Mouse (Mus musculus): ENCODE results near the gene Prkcq. TPM values are rescaled to one million over a fixed set of nuclear protein-coding genes. Genes with fewer than 3 reads are reported as not detected.

Gene Prkcq
- polyA plus RNA-seq, 1 experiment from 2014 or later = 2.9 TPM

DNA sequence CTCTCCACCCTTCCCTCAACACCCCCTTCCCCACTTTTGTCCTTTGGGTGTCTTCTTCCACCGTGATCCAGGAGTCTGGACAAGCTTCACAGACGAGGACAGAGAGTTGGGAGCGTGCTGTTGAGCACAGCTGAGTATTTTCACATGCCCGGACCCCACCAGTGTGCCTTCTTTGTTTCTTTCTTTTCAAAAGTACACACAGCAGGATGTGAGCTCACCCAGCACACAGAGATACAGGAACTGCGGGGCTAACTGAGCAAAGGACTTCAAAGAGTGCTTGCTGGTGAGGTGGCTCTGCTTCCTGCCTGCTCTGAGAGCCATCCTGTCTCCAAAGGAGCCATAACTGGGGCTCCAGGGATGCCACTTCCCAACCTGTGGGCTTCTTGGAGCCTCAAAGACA, 32.3 kb downstream of the Prkcq start:
- Histone ChIP-seq H3K4me1 (replicated peaks) (no peaks in the 10 kb centered on the region), H3K4me2 (no peak overlapping the region), H3K27me3 (no peaks in the 10 kb centered on the region), H3K27ac (replicated peaks) (no peak overlapping the region), H3K36me3 (replicated peaks) (no peaks in the 10 kb centered on the region), H3K9ac (no peak overlapping the region), H3K9me3 (replicated peaks) (no peaks in the 10 kb centered on the region), H3K4me3 (replicated peaks) (no peak overlapping the region)
- 52% methylated on average over 5 of the region's 5 CpGs for WGBS (ENCODE audit: insufficient replicate concordance)
- ATAC-seq (ENCODE audit: insufficient read depth) = no peak

GRCm38 (mm10) chr2:11204961-11205360, 33.1 kb downstream of the Prkcq start:
- Histone ChIP-seq H3K4me1 (replicated peaks) (no peaks in the 10 kb centered on the region; the same call in 1 of the 2 replicates), H3K9me3 (replicated peaks) (no peaks in the 10 kb centered on the region), H3K9ac (no peak overlapping the region), H3K4me3 (replicated peaks) (no peak overlapping the region), H3K4me2 (no peak overlapping the region), H3K27ac (replicated peaks) (no peak overlapping the region), H3K27me3 (no peaks in the 10 kb centered on the region), H3K36me3 (replicated peaks) (no peaks in the 10 kb centered on the region)
- no peak for ATAC-seq (ENCODE audit: insufficient read depth)
- WGBS (ENCODE audit: insufficient replicate concordance) = 46% methylated on average over 9 of the region's 9 CpGs

DNA sequence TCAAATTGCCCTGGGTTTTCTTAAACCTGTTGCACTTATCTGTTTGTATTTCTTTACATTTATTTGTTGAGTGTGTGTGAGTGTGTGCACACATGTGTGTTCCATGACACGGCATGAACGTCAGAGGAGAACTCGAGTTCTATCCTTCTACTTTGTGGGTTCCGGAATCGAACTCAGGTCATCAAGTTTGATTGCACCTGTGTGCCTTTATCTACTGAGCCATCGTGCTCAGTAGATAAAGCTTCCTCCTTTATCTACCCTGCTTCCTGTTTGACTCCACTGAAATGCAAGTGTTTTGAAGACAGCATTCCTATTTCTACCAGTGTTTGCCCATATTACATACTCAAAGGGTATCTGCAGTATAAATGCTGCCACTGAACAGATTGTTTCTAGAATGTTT, 33.8 kb downstream of the Prkcq start:
- Histone ChIP-seq H3K27ac (replicated peaks) (no peak overlapping the region), H3K9ac (no peak overlapping the region), H3K27me3 (no peaks in the 10 kb centered on the region), H3K9me3 (replicated peaks) (no peaks in the 10 kb centered on the region), H3K36me3 (replicated peaks) (no peaks in the 10 kb centered on the region), H3K4me3 (replicated peaks) (no peak overlapping the region), H3K4me1 (replicated peaks) (no peaks in the 10 kb centered on the region; the same call in 1 of the 2 replicates), H3K4me2 (no peak overlapping the region)
- no peak for ATAC-seq (ENCODE audit: insufficient read depth)
- 43% methylated on average over 6 of the region's 6 CpGs for WGBS (ENCODE audit: insufficient replicate concordance)

GRCm38 (mm10) chr2:11208263-11208662, 36.4 kb downstream of the Prkcq start:
- H3K4me1 ChIP-seq (replicated peaks) = no peaks in the 10 kb centered on the region; the same call in 1 of the 2 replicates
- H3K9me3 ChIP-seq (replicated peaks) = no peaks in the 10 kb centered on the region
- no peak overlapping the region for H3K4me2 ChIP-seq
- WGBS (ENCODE audit: insufficient replicate concordance) = 16% methylated on average over 9 of the region's 9 CpGs
- H3K27me3 ChIP-seq = no peaks in the 10 kb centered on the region
- H3K4me3 ChIP-seq (replicated peaks) = no peak overlapping the region
- H3K27ac ChIP-seq (replicated peaks) = no peak overlapping the region
- no peaks in the 10 kb centered on the region for H3K36me3 ChIP-seq (replicated peaks)
- H3K9ac ChIP-seq = no peak overlapping the region
- ATAC-seq (ENCODE audit: insufficient read depth) = no peak

GRCm38 (mm10) chr2:11209335-11209734, 37.4 kb downstream of the Prkcq start:
- Histone ChIP-seq H3K9me3 (replicated peaks) (no peaks in the 10 kb centered on the region), H3K27ac (replicated peaks) (no peak overlapping the region), H3K9ac (no peak overlapping the region), H3K4me3 (replicated peaks) (no peak overlapping the region), H3K4me2 (no peak overlapping the region), H3K27me3 (no peaks in the 10 kb centered on the region), H3K4me1 (replicated peaks) (no peaks in the 10 kb centered on the region; the same call in 1 of the 2 replicates), H3K36me3 (replicated peaks) (no peaks in the 10 kb centered on the region)
- 15% methylated on average over 6 of the region's 6 CpGs for WGBS (ENCODE audit: insufficient replicate concordance)
- ATAC-seq (ENCODE audit: insufficient read depth) = no peak

- Histone ChIP-seq H3K9me3 (replicated peaks) (no peaks in the 10 kb centered on the region), H3K4me3 (replicated peaks) (no peak overlapping the region), H3K4me2 (no peak overlapping the region), H3K4me1 (replicated peaks) (no peaks in the 10 kb centered on the region; the same call in 1 of the 2 replicates), H3K27ac (replicated peaks) (no peak overlapping the region), H3K9ac (no peak overlapping the region), H3K36me3 (replicated peaks) (no peaks in the 10 kb centered on the region), H3K27me3 (no peaks in the 10 kb centered on the region)
- WGBS (ENCODE audit: insufficient replicate concordance) = 28% methylated on average over 8 of the region's 8 CpGs
- no peak for ATAC-seq (ENCODE audit: insufficient read depth)
These were observed 38.5 kb downstream of the Prkcq start for GRCm38 (mm10) chr2:11210241-11210916.

GRCm38 (mm10) chr2:11211961-11212562, 40.2 kb downstream of the Prkcq start:
- Histone ChIP-seq H3K9me3 (replicated peaks) (no peaks in the 10 kb centered on the region), H3K9ac (no peak overlapping the region), H3K4me3 (replicated peaks) (no peak overlapping the region), H3K4me1 (replicated peaks) (no peaks in the 10 kb centered on the region; the same call in 1 of the 2 replicates), H3K36me3 (replicated peaks) (no peaks in the 10 kb centered on the region), H3K27ac (replicated peaks) (no peak overlapping the region), H3K4me2 (no peak overlapping the region), H3K27me3 (no peaks in the 10 kb centered on the region)
- WGBS (ENCODE audit: insufficient replicate concordance) = 47% methylated on average over 7 of the region's 7 CpGs
- no peak for ATAC-seq (ENCODE audit: insufficient read depth)

GRCm38 (mm10) chr2:11216421-11216820, 44.5 kb downstream of the Prkcq start:
- WGBS (ENCODE audit: insufficient replicate concordance) = 56% methylated on average over 4 of the region's 4 CpGs
- Histone ChIP-seq H3K9ac (no peak overlapping the region), H3K36me3 (replicated peaks) (no peaks in the 10 kb centered on the region), H3K9me3 (replicated peaks) (no peaks in the 10 kb centered on the region), H3K4me1 (replicated peaks) (peaks cover 3% of the 10 kb centered on the region; the same call in 1 of the 2 replicates), H3K4me2 (no peak overlapping the region), H3K27me3 (no peaks in the 10 kb centered on the region), H3K27ac (replicated peaks) (no peak overlapping the region), H3K4me3 (replicated peaks) (no peak overlapping the region)
- no peak for ATAC-seq (ENCODE audit: insufficient read depth)

- Histone ChIP-seq H3K9me3 (replicated peaks) (no peaks in the 10 kb centered on the region), H3K9ac (no peak overlapping the region), H3K27ac (replicated peaks) (no peak overlapping the region), H3K4me1 (replicated peaks) (peaks cover 3% of the 10 kb centered on the region; the same call in 1 of the 2 replicates), H3K27me3 (no peaks in the 10 kb centered on the region), H3K4me2 (no peak overlapping the region), H3K4me3 (replicated peaks) (no peak overlapping the region), H3K36me3 (replicated peaks) (no peaks in the 10 kb centered on the region)
- 56% methylated on average over 5 of the region's 5 CpGs for WGBS (ENCODE audit: insufficient replicate concordance)
- ATAC-seq (ENCODE audit: insufficient read depth) = no peak
These were observed 44.9 kb downstream of the Prkcq start for GRCm38 (mm10) chr2:11216847-11217246.

DNA sequence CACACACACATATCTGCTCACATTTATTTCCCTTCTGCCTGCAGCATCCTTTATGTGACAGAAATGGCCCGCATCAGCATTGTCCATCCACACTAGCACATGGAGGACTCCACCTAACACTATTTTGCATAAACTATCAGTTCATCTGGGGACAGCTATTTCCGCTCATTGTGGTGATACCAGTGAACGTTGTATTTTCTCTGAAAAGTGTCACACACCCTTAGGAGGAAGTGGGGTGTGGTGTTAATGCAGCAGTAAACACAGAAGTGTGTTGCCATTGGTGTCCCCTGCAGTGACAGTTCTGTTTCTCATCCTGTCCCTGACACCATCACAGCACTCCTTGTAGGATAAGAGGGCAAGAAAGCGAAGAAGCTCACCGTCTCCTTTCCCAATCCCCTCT, 46.2 kb downstream of the Prkcq start:
- Histone ChIP-seq H3K9me3 (replicated peaks) (no peaks in the 10 kb centered on the region), H3K27me3 (no peaks in the 10 kb centered on the region), H3K27ac (replicated peaks) (no peak overlapping the region), H3K4me1 (replicated peaks) (peaks cover 3% of the 10 kb centered on the region; the same call in 1 of the 2 replicates), H3K9ac (no peak overlapping the region), H3K36me3 (replicated peaks) (no peaks in the 10 kb centered on the region), H3K4me3 (replicated peaks) (no peak overlapping the region), H3K4me2 (no peak overlapping the region)
- no peak for ATAC-seq (ENCODE audit: insufficient read depth)
- whole genome bisulfite sequencing (ENCODE audit: insufficient replicate concordance) = 25% methylated on average over 5 of the region's 5 CpGs

- no peaks in the 10 kb centered on the region for H3K27me3 ChIP-seq
- no peak overlapping the region for H3K9ac ChIP-seq
- ATAC-seq (ENCODE audit: insufficient read depth) = no peak
- peaks cover 3% of the 10 kb centered on the region; the same call in 1 of the 2 replicates for H3K4me1 ChIP-seq (replicated peaks)
- no peaks in the 10 kb centered on the region for H3K36me3 ChIP-seq (replicated peaks)
- 81% methylated on average over 2 of the region's 2 CpGs for whole genome bisulfite sequencing (ENCODE audit: insufficient replicate concordance)
- no peak overlapping the region for H3K27ac ChIP-seq (replicated peaks)
- no peak overlapping the region for H3K4me2 ChIP-seq
- no peaks in the 10 kb centered on the region for H3K9me3 ChIP-seq (replicated peaks)
- H3K4me3 ChIP-seq (replicated peaks) = no peak overlapping the region
These were observed 47.4 kb downstream of the Prkcq start for GRCm38 (mm10) chr2:11219262-11219661.
